Mouse (Mus musculus): ENCODE measurements around the gene Zmynd8.

- TF ChIP-seq CTCF (IDR thresholded peaks at IDR 0.05; ENCODE audit: low read depth), result no peak
- TF ChIP-seq EP300 (IDR thresholded peaks at IDR 0.05; ENCODE audit: low read depth), result no peak
Observed at GRCm38 (mm10) chr2:165922047-165922728, 23.4 kb upstream of the Zmynd8 start.

Data from liver, postnatal 0 days (tissue).